Mouse (Mus musculus) liver, embryonic 14.5 days (tissue): ENCODE measurements around the gene Pgap3.

Source experiments
- CTCF ChIP-seq: IDR thresholded peaks from 2 replicates; pipeline ENCODE4 v1.5.1; 2016; ENCODE audit warnings: antibody characterized with exemption, low read depth, control low read depth
- EP300 ChIP-seq: IDR thresholded peaks from 2 replicates; pipeline ENCODE4 v1.6.1; 2016; ENCODE audit warnings: antibody characterized with exemption, low read depth

DNA sequence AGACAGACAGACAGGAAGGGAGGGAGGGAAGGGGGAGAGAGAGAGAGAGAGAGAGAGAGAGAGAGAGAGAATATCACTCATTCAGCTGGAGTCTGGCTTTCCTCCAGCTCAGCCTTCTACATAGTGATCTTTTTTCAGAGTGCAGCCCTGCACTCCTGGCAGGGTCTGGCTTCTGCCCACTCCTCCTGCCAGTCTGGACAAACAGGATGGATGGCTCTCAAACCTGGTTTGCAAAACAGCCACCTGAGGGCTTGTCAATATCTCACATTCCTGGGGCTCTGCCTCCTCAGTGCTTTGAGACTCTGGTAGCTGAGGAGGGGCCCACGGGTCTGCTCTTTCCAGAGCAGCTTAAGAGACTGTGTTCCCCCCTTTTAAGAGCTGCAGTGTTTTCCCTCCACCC is 44.9 kb upstream of the Pgap3 start:
- no peak for TF ChIP-seq EP300
- no peak for TF ChIP-seq CTCF
